Mouse (Mus musculus): Measurements from ENCODE around the gene Ate1. TPM values are rescaled to one million over a fixed set of nuclear protein-coding genes. Genes with fewer than 3 reads are reported as not detected.

The Ate1 gene
- polyA plus RNA-seq, 1 experiment = 9.0 TPM

- TF ChIP-seq CTCF (IDR thresholded peaks at IDR 0.05; ENCODE audit: borderline replicate concordance, control insufficient read depth, extremely low read depth, insufficient read depth, low read length, poor library complexity) (no peak), POLR2A (IDR thresholded peaks at IDR 0.05; ENCODE audit: control insufficient read depth, extremely low read depth, insufficient read depth, low read length, poor library complexity) (no peak)
- H3K4me1 ChIP-seq (replicated peaks; ENCODE audit: control insufficient read depth, insufficient read depth, low read length) = no peaks in the 10 kb centered on the region
- DNase-seq = no peak
- WGBS = 96% methylated on average over 7 of the region's 7 CpGs
- H3K27me3 ChIP-seq (ENCODE audit: control insufficient read depth, insufficient read depth, low read length) = no peaks in the 10 kb centered on the region
- no peak overlapping the region for H3K4me3 ChIP-seq (ENCODE audit: control insufficient read depth, insufficient read depth, low read length)
- H3K36me3 ChIP-seq (ENCODE audit: control insufficient read depth, insufficient read depth, low read length) = no peaks in the 10 kb centered on the region
- H3K27ac ChIP-seq (ENCODE audit: control insufficient read depth, insufficient read depth, low read length) = no peak overlapping the region
These were observed 139.8 kb downstream of the Ate1 start for GRCm38 (mm10) chr7:130380367-130380766.

GRCm38 (mm10) chr7:130379886-130380285 is 140.3 kb downstream of the Ate1 start:
- TF ChIP-seq POLR2A (IDR thresholded peaks at IDR 0.05; ENCODE audit: control insufficient read depth, extremely low read depth, insufficient read depth, low read length, poor library complexity) (no peak), CTCF (IDR thresholded peaks at IDR 0.05; ENCODE audit: borderline replicate concordance, control insufficient read depth, extremely low read depth, insufficient read depth, low read length, poor library complexity) (no peak)
- H3K27ac ChIP-seq (ENCODE audit: control insufficient read depth, insufficient read depth, low read length) = no peak overlapping the region
- no peak for DNase-seq
- H3K36me3 ChIP-seq (ENCODE audit: control insufficient read depth, insufficient read depth, low read length) = no peaks in the 10 kb centered on the region
- no peaks in the 10 kb centered on the region for H3K27me3 ChIP-seq (ENCODE audit: control insufficient read depth, insufficient read depth, low read length)
- 96% methylated on average over 5 of the region's 5 CpGs for WGBS
- H3K4me1 ChIP-seq (replicated peaks; ENCODE audit: control insufficient read depth, insufficient read depth, low read length) = no peaks in the 10 kb centered on the region
- H3K4me3 ChIP-seq (ENCODE audit: control insufficient read depth, insufficient read depth, low read length) = no peak overlapping the region

GRCm38 (mm10) chr7:130378308-130378707 is 141.9 kb downstream of the Ate1 start:
- no peaks in the 10 kb centered on the region for H3K27me3 ChIP-seq (ENCODE audit: control insufficient read depth, insufficient read depth, low read length)
- no peak for DNase-seq
- no peak overlapping the region for H3K4me3 ChIP-seq (ENCODE audit: control insufficient read depth, insufficient read depth, low read length)
- WGBS = 69% methylated on average over 3 of the region's 3 CpGs
- TF ChIP-seq POLR2A (IDR thresholded peaks at IDR 0.05; ENCODE audit: control insufficient read depth, extremely low read depth, insufficient read depth, low read length, poor library complexity) (no peak), CTCF (IDR thresholded peaks at IDR 0.05; ENCODE audit: borderline replicate concordance, control insufficient read depth, extremely low read depth, insufficient read depth, low read length, poor library complexity) (no peak)
- H3K27ac ChIP-seq (ENCODE audit: control insufficient read depth, insufficient read depth, low read length) = no peak overlapping the region
- no peaks in the 10 kb centered on the region for H3K4me1 ChIP-seq (replicated peaks; ENCODE audit: control insufficient read depth, insufficient read depth, low read length)
- no peaks in the 10 kb centered on the region for H3K36me3 ChIP-seq (ENCODE audit: control insufficient read depth, insufficient read depth, low read length)

GRCm38 (mm10) chr7:130374311-130374710 is 145.9 kb downstream of the Ate1 start:
- Histone ChIP-seq H3K4me3 (ENCODE audit: control insufficient read depth, insufficient read depth, low read length) (no peak overlapping the region), H3K27ac (ENCODE audit: control insufficient read depth, insufficient read depth, low read length) (no peak overlapping the region), H3K4me1 (replicated peaks; ENCODE audit: control insufficient read depth, insufficient read depth, low read length) (no peaks in the 10 kb centered on the region), H3K36me3 (ENCODE audit: control insufficient read depth, insufficient read depth, low read length) (no peaks in the 10 kb centered on the region), H3K27me3 (ENCODE audit: control insufficient read depth, insufficient read depth, low read length) (no peaks in the 10 kb centered on the region)
- DNase-seq = no peak
- WGBS = 88% methylated on average over 9 of the region's 9 CpGs
- TF ChIP-seq CTCF (IDR thresholded peaks at IDR 0.05; ENCODE audit: borderline replicate concordance, control insufficient read depth, extremely low read depth, insufficient read depth, low read length, poor library complexity) (no peak), POLR2A (IDR thresholded peaks at IDR 0.05; ENCODE audit: control insufficient read depth, extremely low read depth, insufficient read depth, low read length, poor library complexity) (no peak)

GRCm38 (mm10) chr7:130368827-130369641 is 151.1 kb downstream of the Ate1 start:
- WGBS = 70% methylated on average over 24 of the region's 24 CpGs
- H3K36me3 ChIP-seq (ENCODE audit: control insufficient read depth, insufficient read depth, low read length) = no peaks in the 10 kb centered on the region
- H3K4me1 ChIP-seq (replicated peaks; ENCODE audit: control insufficient read depth, insufficient read depth, low read length) = no peaks in the 10 kb centered on the region
- no peak overlapping the region for H3K27ac ChIP-seq (ENCODE audit: control insufficient read depth, insufficient read depth, low read length)
- H3K4me3 ChIP-seq (ENCODE audit: control insufficient read depth, insufficient read depth, low read length) = no peak overlapping the region
- DNase-seq = no peak
- no peak for TF ChIP-seq POLR2A (IDR thresholded peaks at IDR 0.05; ENCODE audit: control insufficient read depth, extremely low read depth, insufficient read depth, low read length, poor library complexity)
- no peak for TF ChIP-seq CTCF (IDR thresholded peaks at IDR 0.05; ENCODE audit: borderline replicate concordance, control insufficient read depth, extremely low read depth, insufficient read depth, low read length, poor library complexity)
- no peaks in the 10 kb centered on the region for H3K27me3 ChIP-seq (ENCODE audit: control insufficient read depth, insufficient read depth, low read length)

GRCm38 (mm10) chr7:130368036-130368826 is 151.9 kb downstream of the Ate1 start:
- 77% methylated on average over 13 of the region's 13 CpGs for WGBS
- Histone ChIP-seq H3K4me1 (replicated peaks; ENCODE audit: control insufficient read depth, insufficient read depth, low read length) (no peaks in the 10 kb centered on the region), H3K27ac (ENCODE audit: control insufficient read depth, insufficient read depth, low read length) (no peak overlapping the region), H3K27me3 (ENCODE audit: control insufficient read depth, insufficient read depth, low read length) (no peaks in the 10 kb centered on the region), H3K36me3 (ENCODE audit: control insufficient read depth, insufficient read depth, low read length) (no peaks in the 10 kb centered on the region), H3K4me3 (ENCODE audit: control insufficient read depth, insufficient read depth, low read length) (no peak overlapping the region)
- no peak for DNase-seq
- TF ChIP-seq POLR2A (IDR thresholded peaks at IDR 0.05; ENCODE audit: control insufficient read depth, extremely low read depth, insufficient read depth, low read length, poor library complexity) (no peak), CTCF (IDR thresholded peaks at IDR 0.05; ENCODE audit: borderline replicate concordance, control insufficient read depth, extremely low read depth, insufficient read depth, low read length, poor library complexity) (no peak)

Measured in thymus, adult 2 months (tissue).